In genomic region chr11:6472076-6472475, GRCm38 (mm10) we compare ENCODE assay signal across 10 mouse cellular contexts. TPM values are rescaled to one million over a fixed set of nuclear protein-coding genes. Genes with fewer than 3 reads are reported as not detected.
DNase-seq lines count a peak whose midpoint lies in the region; ATAC-seq and TF ChIP-seq lines count a peak whose summit lies in the region.
"Had no signal": no experiment of that assay in that cellular context is flagged by ENCODE, and none has a peak within 500 bp of the region (broad histone marks: within the 10 kb centered on the region; RNA-seq: fewer than 3 reads in every experiment).

No protein-coding gene starts in this region.

- H3K9me3 ChIP-seq in intestine, embryonic 15.5 days, result no peaks in the 10 kb centered on the region
- H3K9me3 ChIP-seq in neural tube, embryonic 13.5 days, result no peaks in the 10 kb centered on the region

- 0 out of 2 replicates have a peak, but pooled peaks cover 2% of the 10 kb centered on the region for H3K36me3 ChIP-seq in intestine, embryonic 15.5 days
- H3K36me3 ChIP-seq in neural tube, embryonic 13.5 days, result peaks cover 4% of the 10 kb centered on the region

- TF ChIP-seq CTCF in layer of hippocampus, adult 2 months (conservative IDR thresholded peaks at IDR 0.05), result no peak; the same call in 1 of the 2 replicates
- no peak for TF ChIP-seq CTCF in cortical plate, adult 2 months (IDR thresholded peaks at IDR 0.05; ENCODE audit: extremely low read depth, insufficient read depth, low read length)

- 0 out of 2 replicates have a peak overlapping the region, but pooled peaks have one; percentile 16 for H3K27ac ChIP-seq in layer of hippocampus, adult 2 months
- H3K27ac ChIP-seq in cortical plate, adult 2 months (ENCODE audit: insufficient read depth, low read length), result no peak overlapping the region
- H3K27ac ChIP-seq in intestine, embryonic 15.5 days, result 0 out of 2 replicates have a peak overlapping the region, but pooled peaks have one; percentile 45
- H3K27ac ChIP-seq in neural tube, embryonic 13.5 days (replicated peaks), result peak overlapping the region; percentile 73

- peaks cover 9% of the 10 kb centered on the region; the same call in 1 of the 2 replicates for H3K4me1 ChIP-seq in cortical plate, adult 2 months (ENCODE audit: control insufficient read depth, insufficient read depth, low read length)
- H3K4me1 ChIP-seq in intestine, embryonic 15.5 days (replicated peaks), result peaks cover 18% of the 10 kb centered on the region
- H3K4me1 ChIP-seq in neural tube, embryonic 13.5 days (replicated peaks), result peaks cover 64% of the 10 kb centered on the region

- TF ChIP-seq POLR2A in cortical plate, adult 2 months (IDR thresholded peaks at IDR 0.05; ENCODE audit: extremely low read depth, insufficient read depth, low read length), result no peak

- H3K4me3 ChIP-seq in layer of hippocampus, adult 2 months, result peak overlapping the region; percentile 83
- H3K4me3 ChIP-seq in cortical plate, adult 2 months (ENCODE audit: insufficient read depth, low read length), result peak overlapping the region; percentile 54; the same call in 1 of the 2 replicates
- H3K4me3 ChIP-seq in intestine, embryonic 15.5 days (replicated peaks), result peak overlapping the region; percentile 28
- H3K4me3 ChIP-seq in neural tube, embryonic 13.5 days, result peak overlapping the region; percentile 99

- no peaks in the 10 kb centered on the region for H3K27me3 ChIP-seq in intestine, embryonic 15.5 days (replicated peaks)
- no peaks in the 10 kb centered on the region for H3K27me3 ChIP-seq in neural tube, embryonic 13.5 days

- H3K4me2 ChIP-seq in intestine, embryonic 15.5 days (replicated peaks), result peak overlapping the region; percentile 51
- peak overlapping the region; percentile 97 for H3K4me2 ChIP-seq in neural tube, embryonic 13.5 days

- no peak overlapping the region for H3K9ac ChIP-seq in intestine, embryonic 15.5 days
- peak overlapping the region; percentile 98 for H3K9ac ChIP-seq in neural tube, embryonic 13.5 days

- DNase-seq in layer of hippocampus, adult 2 months (ENCODE audit: low spot score in 2 of 2), result no peak
- DNase-seq in layer of hippocampus, postnatal 25 days (ENCODE audit: extremely low spot score in 1 of 2, low spot score in 1 of 2), result no peak
- DNase-seq in frontal cortex, adult 2 months (ENCODE audit: extremely low spot score in 1 of 2, low spot score in 1 of 2), result no peak
- no peak for DNase-seq in layer of hippocampus, adult 8-10 months (ENCODE audit: low spot score in 2 of 2)
- DNase-seq: kidney, postnatal 36 days had no signal

- no peak for ATAC-seq in intestine, embryonic 15.5 days
- no peak for ATAC-seq in neural tube, embryonic 13.5 days (ENCODE audit: low read depth)
- no peak for ATAC-seq in frontal cortex, adult (ENCODE audit: low TSS enrichment)
- ATAC-seq: activated CD4-positive, CD25-positive, alpha-beta regulatory T cell, adult 4 months had no signal

RNA-seq across cellular contexts. Expression of gene Purb, which starts 3.6 kb away (rescaled TPM):
- total RNA-seq in layer of hippocampus, adult 2 months (2021), result 100 to 1,000 TPM; 234 to 240 TPM
- 100 to 1,000 TPM; 253 to 270 TPM for total RNA-seq in layer of hippocampus, postnatal 25 days (2021)
- 103 and 109 TPM in 2 replicates for polyA plus RNA-seq in cortical plate, adult 2 months (2012; rRNA removed)
- polyA plus RNA-seq in intestine, embryonic 15.5 days (2015; fragmentation: Nextera tagmentation; extraction: Ambion mirVana), result 26.6 and 28.8 TPM in 2 replicates
- 12.5 and 14.1 TPM in 2 replicates for polyA plus RNA-seq in neural tube, embryonic 13.5 days (2015; fragmentation: Nextera tagmentation; extraction: Ambion mirVana)
- polyA plus RNA-seq in frontal cortex, adult 2 months (2012; rRNA removed), result 102 and 103 TPM in 2 replicates
- 100 to 1,000 TPM; 202 to 239 (median 220) TPM for total RNA-seq in layer of hippocampus, adult 8-10 months (2022)

RNA-seq across cellular contexts. Expression of gene H2afv, which starts 27.8 kb away (rescaled TPM):
- total RNA-seq in layer of hippocampus, adult 2 months (2021), result 10 to 100 TPM; 43.6 to 47.3 TPM
- 10 to 100 TPM; 40.9 to 42.0 TPM for total RNA-seq in layer of hippocampus, postnatal 25 days (2021)
- 81.7 and 83.3 TPM in 2 replicates for polyA plus RNA-seq in cortical plate, adult 2 months (2012; rRNA removed)
- 424 and 429 TPM in 2 replicates for polyA plus RNA-seq in intestine, embryonic 15.5 days (2015; fragmentation: Nextera tagmentation; extraction: Ambion mirVana)
- 342 and 380 TPM in 2 replicates for polyA plus RNA-seq in neural tube, embryonic 13.5 days (2015; fragmentation: Nextera tagmentation; extraction: Ambion mirVana)
- polyA plus RNA-seq in frontal cortex, adult 2 months (2012; rRNA removed), result 75.0 and 80.7 TPM in 2 replicates
- total RNA-seq in layer of hippocampus, adult 8-10 months (2022), result 10 to 100 TPM; 26.4 to 39.8 (median 36.9) TPM

RNA-seq across cellular contexts. Expression of gene Myo1g, which starts 48.7 kb away (rescaled TPM):
- total RNA-seq in layer of hippocampus, adult 2 months (2021), result under 1 TPM; 0.59 to 0.91 TPM
- under 1 TPM; 0.20 to 0.47 TPM for total RNA-seq in layer of hippocampus, postnatal 25 days (2021)
- polyA plus RNA-seq in cortical plate, adult 2 months (2012; rRNA removed), result 0.75 and 0.87 TPM in 2 replicates
- polyA plus RNA-seq in intestine, embryonic 15.5 days (2015; fragmentation: Nextera tagmentation; extraction: Ambion mirVana), result 1.8 and 1.9 TPM in 2 replicates
- 0.52 TPM in 2 replicates for polyA plus RNA-seq in neural tube, embryonic 13.5 days (2015; fragmentation: Nextera tagmentation; extraction: Ambion mirVana)
- polyA plus RNA-seq in frontal cortex, adult 2 months (2012; rRNA removed), result 0.80 and 0.96 TPM in 2 replicates
- total RNA-seq in layer of hippocampus, adult 8-10 months (2022), result 1 to 10 TPM in 1 of 4 experiments, under 1 TPM in 3; 0.39 to 1.3 (median 0.51) TPM

RNA-seq across cellular contexts. Expression of gene Ppia, which starts 56.8 kb away (rescaled TPM):
- total RNA-seq in layer of hippocampus, adult 2 months (2021), result 1,000 to 10,000 TPM; 1,589 to 1,677 TPM
- total RNA-seq in layer of hippocampus, postnatal 25 days (2021), result 1,000 to 10,000 TPM; 1,673 to 1,893 TPM
- 2,439 and 2,636 TPM in 2 replicates for polyA plus RNA-seq in cortical plate, adult 2 months (2012; rRNA removed)
- polyA plus RNA-seq in intestine, embryonic 15.5 days (2015; fragmentation: Nextera tagmentation; extraction: Ambion mirVana), result 5,895 and 6,298 TPM in 2 replicates
- polyA plus RNA-seq in neural tube, embryonic 13.5 days (2015; fragmentation: Nextera tagmentation; extraction: Ambion mirVana), result 4,471 and 4,554 TPM in 2 replicates
- polyA plus RNA-seq in frontal cortex, adult 2 months (2012; rRNA removed), result 2,434 and 2,505 TPM in 2 replicates
- 1,000 to 10,000 TPM; 1,319 to 1,646 (median 1,558) TPM for total RNA-seq in layer of hippocampus, adult 8-10 months (2022)

Comparison
In these comparisons a context has a peak if more than half of its experiments do, and no peak if none do; other contexts are left out.
1. H3K4me3 ChIP-seq: peak in every context shown above with its lines; median percentile 99 in neural tube, embryonic 13.5 days; 83 in layer of hippocampus, adult 2 months; 54 in cortical plate, adult 2 months; 28 in intestine, embryonic 15.5 days.